23 mouse cellular contexts compared by ENCODE assay signal in the genomic region with DNA sequence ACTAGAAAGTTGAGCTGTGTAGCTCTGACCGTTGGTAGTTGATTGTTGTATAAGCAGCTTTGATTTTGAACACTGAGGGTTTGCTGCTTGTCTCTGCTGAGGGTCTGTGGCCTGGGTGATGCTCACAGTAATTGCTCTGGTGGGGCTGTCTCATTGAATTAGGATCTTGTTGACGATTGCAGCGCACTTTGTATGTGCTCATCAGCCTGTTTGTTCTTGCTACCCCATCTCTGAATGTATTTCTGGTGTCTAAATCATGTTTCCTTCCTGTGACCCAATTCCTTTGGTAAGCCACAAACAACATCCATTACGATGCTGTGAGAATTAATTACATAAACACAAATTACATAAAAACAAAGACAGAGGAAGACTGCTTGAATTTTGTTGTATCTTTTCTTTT. TPM values are rescaled to one million over a fixed set of nuclear protein-coding genes. Genes with fewer than 3 reads are reported as not detected.
DNase-seq lines count a peak whose midpoint lies in the region; ATAC-seq lines count a peak whose summit lies in the region.
"Had no signal": no experiment of that assay in that cellular context is flagged by ENCODE, and none has a peak within 500 bp of the region (broad histone marks: within the 10 kb centered on the region; RNA-seq: fewer than 3 reads in every experiment).

No protein-coding gene starts in this region.

- no peaks in the 10 kb centered on the region for H3K9me3 ChIP-seq in forebrain, embryonic 13.5 days (replicated peaks)
- H3K9me3 ChIP-seq: embryonic facial prominence, embryonic 15.5 days; forebrain, embryonic 10.5 days; intestine, embryonic 15.5 days; neural tube, embryonic 12.5 days had no signal

- H3K36me3 ChIP-seq in forebrain, embryonic 13.5 days (ENCODE audit: poor library complexity, severe bottlenecking): no peaks in the 10 kb centered on the region
- H3K36me3 ChIP-seq: embryonic facial prominence, embryonic 15.5 days; heart, embryonic 12.5 days; intestine, embryonic 15.5 days; neural tube, embryonic 12.5 days had no signal

- no peak overlapping the region for H3K4me3 ChIP-seq in forebrain, embryonic 13.5 days
- H3K4me3 ChIP-seq: embryonic facial prominence, embryonic 15.5 days; forebrain, embryonic 10.5 days; heart, embryonic 12.5 days; intestine, embryonic 15.5 days; neural tube, embryonic 12.5 days had no signal

- no peaks in the 10 kb centered on the region for H3K4me1 ChIP-seq in forebrain, embryonic 13.5 days
- H3K4me1 ChIP-seq: neural tube, embryonic 12.5 days had no signal

- no peak overlapping the region for H3K9ac ChIP-seq in forebrain, embryonic 13.5 days
- H3K9ac ChIP-seq: embryonic facial prominence, embryonic 15.5 days; heart, embryonic 12.5 days; intestine, embryonic 15.5 days; lung, embryonic 14.5 days; neural tube, embryonic 12.5 days had no signal

- intact Hi-C loops in heart, postnatal 25 days (cut with DNase I): no loop called here

- 87% methylated on average over 4 of the region's 4 CpGs for WGBS in forebrain, embryonic 13.5 days

- H3K4me2 ChIP-seq in forebrain, embryonic 13.5 days: no peak overlapping the region
- H3K4me2 ChIP-seq: embryonic facial prominence, embryonic 15.5 days; heart, embryonic 12.5 days; intestine, embryonic 15.5 days; liver, embryonic 11.5 days; lung, embryonic 14.5 days; neural tube, embryonic 12.5 days had no signal

- peak; percentile 46 for DNase-seq in heart, adult 11 months
- no peak for DNase-seq in heart, postnatal 25 days (ENCODE audit: low spot score)
- DNase-seq in 416B (ENCODE audit: low read depth): peak; percentile 90
- peak; percentile 9 for DNase-seq in retina, adult 2 months (ENCODE audit: low read depth, low spot score)
- DNase-seq in testis, postnatal 14 days (ENCODE audit: low spot score): no peak
- no peak for DNase-seq in cerebellum, adult 8-10 months
- DNase-seq: adrenal gland, postnatal 14 days; cerebellum, adult 2 months; gastrocnemius, postnatal 14 days; heart, postnatal 36 days; layer of hippocampus, postnatal 36 days; left cerebral cortex, postnatal 4 days; lung, embryonic 14.5 days; right cerebral cortex, postnatal 4 days had no signal

- no peaks in the 10 kb centered on the region for H3K27me3 ChIP-seq in forebrain, embryonic 13.5 days
- H3K27me3 ChIP-seq: embryonic facial prominence, embryonic 15.5 days; heart, embryonic 12.5 days; intestine, embryonic 15.5 days; neural tube, embryonic 12.5 days had no signal

- no peak overlapping the region for H3K27ac ChIP-seq in forebrain, embryonic 13.5 days
- H3K27ac ChIP-seq: embryonic facial prominence, embryonic 15.5 days; forebrain, embryonic 10.5 days; intestine, embryonic 15.5 days; neural tube, embryonic 12.5 days had no signal

- ATAC-seq in granulocyte monocyte progenitor cell, adult 5-6 weeks (replicated peaks; ENCODE audit: poor library complexity, severe bottlenecking): peak; percentile 89
- no peak for ATAC-seq in forebrain, embryonic 13.5 days
- ATAC-seq: intestine, embryonic 15.5 days; midbrain, embryonic 16.5 days had no signal

RNA-seq across cellular contexts. Expression of a gene that starts 39.5 kb away (rescaled TPM):
- 10 to 100 TPM in 1 of 2 experiments, 1 to 10 TPM in 1; 8.7 to 10.3 TPM for total RNA-seq in heart, postnatal 25 days (2021)
- total RNA-seq in granulocyte monocyte progenitor cell, adult 5-6 weeks (2014; fragmentation: Nextera tagmentation): 37.1 and 43.1 TPM in 2 replicates
- 26.6 and 30.9 TPM in 2 replicates for total RNA-seq in granulocyte monocyte progenitor cell, adult 5-6 weeks (2017)
- polyA plus RNA-seq in forebrain, embryonic 13.5 days (2015; fragmentation: Nextera tagmentation; extraction: Ambion mirVana): 19.3 and 23.6 TPM in 2 replicates

Comparison
In these comparisons a context has a peak if more than half of its experiments do, and no peak if none do; other contexts are left out.
1. DNase-seq: peak in heart, adult 11 months (single experiment), 416B (single experiment) and retina, adult 2 months (single experiment); none in heart, postnatal 25 days (single experiment), testis, postnatal 14 days (single experiment) and cerebellum, adult 8-10 months (single experiment).